Mouse (Mus musculus) bone marrow, adult 2 months (tissue): ENCODE measurements around the gene Hnf1b.

Source experiments
- CTCF ChIP-seq: fragments of 200-500 bp; IDR thresholded peaks from 2 replicates; pipeline ENCODE4 v1.5.1; 2011; ENCODE audit warnings: low read length, control low read depth; ENCODE audit not compliant: control insufficient read depth, insufficient read depth
- POLR2A ChIP-seq: fragments of 200-500 bp; IDR thresholded peaks from 2 replicates; pipeline ENCODE4 v1.6.1; 2011; ENCODE audit warnings: low read depth, mild to moderate bottlenecking, control low read depth, low read length, borderline replicate concordance; ENCODE audit not compliant: control insufficient read depth

- TF ChIP-seq POLR2A = no peak
- no peak for TF ChIP-seq CTCF
Measured at GRCm38 (mm10) chr11:83815191-83815590, 34.7 kb upstream of the Hnf1b start.
